25 mouse cellular contexts compared by ENCODE assay signal in the genomic region with DNA sequence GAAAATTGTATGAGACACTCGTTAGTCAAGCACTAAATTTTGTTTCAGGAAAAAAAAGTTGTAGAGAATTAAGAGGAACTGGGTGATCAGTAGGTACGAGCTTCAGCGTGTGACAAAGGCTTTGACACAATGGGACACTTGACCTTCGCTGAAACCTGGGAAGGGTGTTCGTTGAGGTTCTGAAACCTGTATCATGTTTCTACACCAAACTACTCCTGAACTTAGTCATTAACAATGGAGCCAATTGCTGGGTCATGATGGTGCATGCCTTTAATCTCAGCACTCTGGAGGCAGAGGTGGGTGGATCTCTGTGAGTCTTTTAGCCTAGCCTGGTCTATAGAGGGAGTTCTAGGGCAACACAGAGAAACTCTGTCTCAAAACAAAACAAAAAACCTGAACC.
DNase-seq lines count a peak whose midpoint lies in the region; ATAC-seq and TF ChIP-seq lines count a peak whose summit lies in the region.
"Had no signal": no experiment of that assay in that cellular context is flagged by ENCODE, and none has a peak within 500 bp of the region (broad histone marks: within the 10 kb centered on the region; RNA-seq: fewer than 3 reads in every experiment).

No protein-coding gene starts in this region.

- no peak overlapping the region for H3K27ac ChIP-seq in midbrain, embryonic 11.5 days (ENCODE audit: low read depth, low read length)
- no peak overlapping the region for H3K27ac ChIP-seq in midbrain, embryonic 16.5 days (ENCODE audit: low read length)
- no peak overlapping the region for H3K27ac ChIP-seq in ES-E14 (ENCODE audit: insufficient read depth, low read depth, low read length, poor library complexity, severe bottlenecking)
- H3K27ac ChIP-seq in embryonic fibroblast, embryonic 13.5 days (ENCODE audit: insufficient read depth, low read length): peak overlapping the region; percentile 67; the same call in 1 of the 2 replicates
- H3K27ac ChIP-seq: embryonic facial prominence, embryonic 12.5 days; embryonic facial prominence, embryonic 15.5 days; forebrain, embryonic 12.5 days; forebrain, embryonic 15.5 days; gastrocnemius, adult 2 months; hindbrain, embryonic 10.5 days; hindbrain, embryonic 13.5 days; intestine, embryonic 15.5 days had no signal

- H3K27me3 ChIP-seq in midbrain, embryonic 11.5 days (ENCODE audit: control insufficient read depth, insufficient read depth, low read length): no peaks in the 10 kb centered on the region
- H3K27me3 ChIP-seq in midbrain, embryonic 16.5 days (ENCODE audit: control insufficient read depth, insufficient read depth, low read depth, low read length): no peaks in the 10 kb centered on the region
- H3K27me3 ChIP-seq: embryonic facial prominence, embryonic 15.5 days; forebrain, embryonic 12.5 days; forebrain, embryonic 15.5 days; hindbrain, embryonic 13.5 days; intestine, embryonic 15.5 days had no signal

- WGBS in midbrain, embryonic 11.5 days: 85% methylated on average over 5 of the region's 5 CpGs
- WGBS in midbrain, embryonic 16.5 days: 87% methylated on average over 5 of the region's 5 CpGs

- peak; percentile 57 for DNase-seq in midbrain, embryonic 11.5 days (ENCODE audit: low spot score, missing footprints)
- peak; percentile 40 for DNase-seq in ES-E14 (ENCODE audit: low read depth, low spot score)
- no peak for DNase-seq in gastrocnemius, adult 18-20 months (ENCODE audit: low spot score)
- DNase-seq: adrenal gland, postnatal 14 days; cerebellum, adult 11 months; cerebellum, adult 2 months; cerebellum, adult 9-11 months; cerebellum, postnatal 25 days; gastrocnemius, adult 2 months; gastrocnemius, postnatal 14 days; heart, adult 18-20 months; kidney, adult 18-20 months had no signal

- in situ Hi-C loops in ES-E14 (cut with MboI; ENCODE audit: low sequenced_read_pairs in 2 of 2, unreplicated experiment in 2 of 2): no loop called here

- H3K4me3 ChIP-seq in midbrain, embryonic 11.5 days (ENCODE audit: low read depth, low read length): no peak overlapping the region
- no peak overlapping the region for H3K4me3 ChIP-seq in midbrain, embryonic 16.5 days (ENCODE audit: low read depth, low read length)
- H3K4me3 ChIP-seq in ES-E14 (ENCODE audit: insufficient read depth in 1 of 2, low read depth in 1 of 2, low read length in 2 of 2, poor library complexity in 1 of 2, severe bottlenecking in 1 of 2): no peak overlapping the region
- H3K4me3 ChIP-seq in embryonic fibroblast, embryonic 13.5 days (ENCODE audit: insufficient read depth, low read length): no peak overlapping the region
- H3K4me3 ChIP-seq: embryonic facial prominence, embryonic 12.5 days; embryonic facial prominence, embryonic 15.5 days; erythroblast, embryonic 14.5 days; forebrain, embryonic 12.5 days; forebrain, embryonic 15.5 days; gastrocnemius, adult 2 months; hindbrain, embryonic 10.5 days; hindbrain, embryonic 13.5 days; intestine, embryonic 15.5 days had no signal

- H3K4me1 ChIP-seq in midbrain, embryonic 11.5 days (ENCODE audit: control insufficient read depth, insufficient read depth, low read length): no peaks in the 10 kb centered on the region
- peaks cover 3% of the 10 kb centered on the region; the same call in 1 of the 2 replicates for H3K4me1 ChIP-seq in midbrain, embryonic 16.5 days (ENCODE audit: control insufficient read depth, insufficient read depth, low read length)
- H3K4me1 ChIP-seq in ES-E14 (ENCODE audit: control insufficient read depth in 2 of 2, insufficient read depth in 2 of 2, low read length in 2 of 2, poor library complexity in 1 of 2): peaks cover 0 to 2% of the 10 kb centered on the region in 2 experiments; a peak in 1 of 4 replicates
- 0 out of 2 replicates have a peak, but pooled peaks cover 2% of the 10 kb centered on the region for H3K4me1 ChIP-seq in embryonic fibroblast, embryonic 13.5 days (ENCODE audit: control insufficient read depth, insufficient read depth, low read length)
- H3K4me1 ChIP-seq: intestine, embryonic 15.5 days had no signal

- ATAC-seq in midbrain, embryonic 11.5 days (ENCODE audit: low FRiP score): no peak
- no peak for ATAC-seq in midbrain, embryonic 16.5 days
- ATAC-seq in megakaryocyte progenitor cell, adult 5-6 weeks (replicated peaks; ENCODE audit: poor library complexity): no peak
- ATAC-seq: CD4-positive, CD25-positive, alpha-beta regulatory T cell, adult 4 months; forebrain, embryonic 15.5 days; hindbrain, embryonic 16.5 days; intestine, embryonic 15.5 days had no signal

- no peak for TF ChIP-seq CTCF in embryonic fibroblast, embryonic 13.5 days (IDR thresholded peaks at IDR 0.05; ENCODE audit: borderline replicate concordance, insufficient read depth, low read length)

- H3K4me2 ChIP-seq in midbrain, embryonic 11.5 days: no peak overlapping the region
- H3K4me2 ChIP-seq in midbrain, embryonic 16.5 days (ENCODE audit: low read length): no peak overlapping the region
- H3K4me2 ChIP-seq: embryonic facial prominence, embryonic 12.5 days; embryonic facial prominence, embryonic 15.5 days; forebrain, embryonic 12.5 days; forebrain, embryonic 15.5 days; hindbrain, embryonic 13.5 days; intestine, embryonic 15.5 days had no signal

- TF ChIP-seq POLR2A in embryonic fibroblast, embryonic 13.5 days (IDR thresholded peaks at IDR 0.05; ENCODE audit: low read depth, low read length): no peak

- no peaks in the 10 kb centered on the region for H3K9me3 ChIP-seq in midbrain, embryonic 11.5 days (ENCODE audit: control insufficient read depth, low read length)
- H3K9me3 ChIP-seq in midbrain, embryonic 16.5 days (replicated peaks; ENCODE audit: control insufficient read depth, low read length, poor library complexity, severe bottlenecking): no peaks in the 10 kb centered on the region
- H3K9me3 ChIP-seq in ES-E14 (ENCODE audit: control insufficient read depth, insufficient read depth, low read depth, low read length): no peaks in the 10 kb centered on the region
- H3K9me3 ChIP-seq: embryonic facial prominence, embryonic 12.5 days; embryonic facial prominence, embryonic 15.5 days; forebrain, embryonic 12.5 days; forebrain, embryonic 15.5 days; hindbrain, embryonic 10.5 days; hindbrain, embryonic 13.5 days; intestine, embryonic 15.5 days had no signal

- H3K36me3 ChIP-seq in midbrain, embryonic 11.5 days (ENCODE audit: control insufficient read depth, insufficient read depth, low read length): no peaks in the 10 kb centered on the region
- no peaks in the 10 kb centered on the region for H3K36me3 ChIP-seq in midbrain, embryonic 16.5 days (ENCODE audit: control insufficient read depth, insufficient read depth, low read length)
- no peaks in the 10 kb centered on the region for H3K36me3 ChIP-seq in ES-E14 (ENCODE audit: control insufficient read depth, insufficient read depth, low read length, poor library complexity, severe bottlenecking)
- H3K36me3 ChIP-seq: embryonic facial prominence, embryonic 12.5 days; embryonic facial prominence, embryonic 15.5 days; forebrain, embryonic 12.5 days; forebrain, embryonic 15.5 days; hindbrain, embryonic 10.5 days; hindbrain, embryonic 13.5 days; intestine, embryonic 15.5 days had no signal

- no peak overlapping the region for H3K9ac ChIP-seq in midbrain, embryonic 11.5 days (ENCODE audit: low read length)
- no peak overlapping the region for H3K9ac ChIP-seq in midbrain, embryonic 16.5 days (ENCODE audit: low read depth, low read length)
- no peak overlapping the region for H3K9ac ChIP-seq in ES-E14 (ENCODE audit: insufficient read depth, low read depth, low read length, poor library complexity, severe bottlenecking)
- H3K9ac ChIP-seq: embryonic facial prominence, embryonic 12.5 days; embryonic facial prominence, embryonic 15.5 days; forebrain, embryonic 12.5 days; forebrain, embryonic 15.5 days; hindbrain, embryonic 13.5 days; intestine, embryonic 15.5 days had no signal

TF ChIP-seq in ES-E14, 5 proteins besides CTCF, POLR2A, EP300 and RAD21:
- no peak for TF ChIP-seq HCFC1 (IDR thresholded peaks at IDR 0.05; ENCODE audit: borderline replicate concordance, insufficient read depth, low read length)
- TF ChIP-seq ZNF384 (IDR thresholded peaks at IDR 0.05; ENCODE audit: low read depth, low read length): peak; percentile 64; the same call in 1 of the 2 replicates
- TF ChIP-seq CHD2 (IDR thresholded peaks at IDR 0.05; ENCODE audit: low read depth, low read length): no peak
